Mouse (Mus musculus) embryonic facial prominence, embryonic 10.5 days (tissue): ENCODE results near the gene Aqp5. TPM values are rescaled to one million over a fixed set of nuclear protein-coding genes. Genes with fewer than 3 reads are reported as not detected.

ENCODE experiments used
- DNase-seq: peaks from one replicate; pipeline ENCODE4 v3.0.0-alpha.2; 2017; ENCODE audit warnings: low spot score
- H3K27ac ChIP-seq: fragments of 300-500 bp; sonication (generic); replicated peaks from 2 replicates; pipeline ENCODE4 v1.5.1; 2016; ENCODE audit warnings: mild to moderate bottlenecking
- H3K27me3 ChIP-seq: fragments of 300-500 bp; sonication (generic); replicated peaks from 2 replicates; pipeline ENCODE4 v1.6.1; 2016; ENCODE audit warnings: low read depth, mild to moderate bottlenecking; ENCODE audit not compliant: poor library complexity, severe bottlenecking
- H3K36me3 ChIP-seq: fragments of 300-500 bp; sonication (generic); replicated peaks from 2 replicates; pipeline ENCODE4 v1.6.1; 2016; ENCODE audit warnings: mild to moderate bottlenecking, moderate library complexity
- H3K4me1 ChIP-seq: fragments of 300-500 bp; sonication (generic); 2 replicates; pipeline ENCODE4 v1.6.1; 2016
- H3K4me3 ChIP-seq: fragments of 300-500 bp; sonication (generic); 2 replicates; pipeline ENCODE4 v1.5.1; 2016; ENCODE audit warnings: mild to moderate bottlenecking, moderate library complexity
- H3K9me3 ChIP-seq: fragments of 300-500 bp; sonication (generic); 2 replicates; pipeline ENCODE4 v1.6.1; 2016; ENCODE audit warnings: mild to moderate bottlenecking
- WGBS: fragments of 180-500 bp; shearing (Covaris S2); methylation state at CpG from one replicate; pipeline ENCODE4 v1.1.7; 2016; 5-methylcytosine and 5-hydroxymethylcytosine counted together
- polyA plus RNA-seq: library from polyadenylated mRNA; unstranded; fragments of >200 nt; fragmentation: Nextera tagmentation; extraction: Ambion mirVana; gene quantifications from 2 replicates; pipeline ENCODE4 v1.2.1, GENCODE M21; 2016

Aqp5 gene
- polyA plus RNA-seq, 1 experiment from 2014 or later, result not detected

GRCm38 (mm10) chr15:99583463-99584344, 6.9 kb upstream of the Aqp5 start:
- no peaks in the 10 kb centered on the region for H3K9me3 ChIP-seq
- peak overlapping the region; percentile 52 for H3K4me3 ChIP-seq
- peaks cover 27% of the 10 kb centered on the region for H3K4me1 ChIP-seq
- peaks cover 100% of the 10 kb centered on the region for H3K27me3 ChIP-seq
- WGBS, result 3% methylated on average over 54 of the region's 54 CpGs
- H3K27ac ChIP-seq, result peak overlapping the region; percentile 40; the same call in 1 of the 2 replicates
- peak; percentile 74 for DNase-seq
- no peaks in the 10 kb centered on the region for H3K36me3 ChIP-seq

- peak overlapping the region; percentile 52 for H3K4me3 ChIP-seq
- peak; percentile 66 for DNase-seq
These were observed 6.0 kb upstream of the Aqp5 start for GRCm38 (mm10) chr15:99584407-99585202.

GRCm38 (mm10) chr15:99585741-99586140, 4.8 kb upstream of the Aqp5 start:
- no peaks in the 10 kb centered on the region for H3K9me3 ChIP-seq
- no peak for DNase-seq
- no peak overlapping the region for H3K4me3 ChIP-seq
- no peaks in the 10 kb centered on the region for H3K36me3 ChIP-seq
- peaks cover 100% of the 10 kb centered on the region for H3K27me3 ChIP-seq
- peaks cover 45% of the 10 kb centered on the region for H3K4me1 ChIP-seq
- H3K27ac ChIP-seq, result no peak overlapping the region
- WGBS, result 61% methylated on average over 6 of the region's 6 CpGs

More at GRCm38 (mm10) chr15:99584407-99585202, 6.0 kb upstream of the Aqp5 start:
- Histone ChIP-seq H3K4me1 (peaks cover 35% of the 10 kb centered on the region), H3K27me3 (peaks cover 100% of the 10 kb centered on the region), H3K9me3 (no peaks in the 10 kb centered on the region), H3K27ac (0 out of 2 replicates have a peak overlapping the region, but pooled peaks have one; percentile 19), H3K36me3 (no peaks in the 10 kb centered on the region)
- WGBS, result 1% methylated on average over 24 of the region's 24 CpGs

GRCm38 (mm10) chr15:99586525-99586924, 4.1 kb upstream of the Aqp5 start:
- Histone ChIP-seq H3K27ac (no peak overlapping the region), H3K36me3 (no peaks in the 10 kb centered on the region), H3K9me3 (no peaks in the 10 kb centered on the region), H3K4me1 (peaks cover 48% of the 10 kb centered on the region), H3K27me3 (peaks cover 100% of the 10 kb centered on the region), H3K4me3 (no peak overlapping the region)
- DNase-seq, result no peak
- WGBS, result 88% methylated on average over 3 of the region's 3 CpGs

GRCm38 (mm10) chr15:99589237-99589636, 1.3 kb upstream of the Aqp5 start:
- no peak for DNase-seq
- Histone ChIP-seq H3K27ac (no peak overlapping the region), H3K4me1 (peaks cover 33% of the 10 kb centered on the region), H3K36me3 (no peaks in the 10 kb centered on the region), H3K9me3 (no peaks in the 10 kb centered on the region), H3K27me3 (peaks cover 100% of the 10 kb centered on the region), H3K4me3 (no peak overlapping the region)
- 3% methylated on average over 9 of the region's 9 CpGs for WGBS

GRCm38 (mm10) chr15:99589704-99590103, 878 bp upstream of the Aqp5 start:
- peaks cover 29% of the 10 kb centered on the region for H3K4me1 ChIP-seq
- no peaks in the 10 kb centered on the region for H3K9me3 ChIP-seq
- DNase-seq, result no peak
- no peaks in the 10 kb centered on the region for H3K36me3 ChIP-seq
- WGBS, result 18% methylated on average over 7 of the region's 7 CpGs
- no peak overlapping the region for H3K27ac ChIP-seq
- H3K4me3 ChIP-seq, result no peak overlapping the region
- H3K27me3 ChIP-seq, result peaks cover 100% of the 10 kb centered on the region

GRCm38 (mm10) chr15:99592177-99592576, 1.6 kb downstream of the Aqp5 start:
- 84% methylated on average over 8 of the region's 8 CpGs for WGBS
- no peaks in the 10 kb centered on the region for H3K36me3 ChIP-seq
- H3K27me3 ChIP-seq, result peaks cover 99% of the 10 kb centered on the region
- no peaks in the 10 kb centered on the region for H3K9me3 ChIP-seq
- DNase-seq, result no peak
- no peak overlapping the region for H3K4me3 ChIP-seq
- H3K27ac ChIP-seq, result no peak overlapping the region
- peaks cover 36% of the 10 kb centered on the region for H3K4me1 ChIP-seq

- no peaks in the 10 kb centered on the region for H3K9me3 ChIP-seq
- peaks cover 43% of the 10 kb centered on the region for H3K4me1 ChIP-seq
- no peaks in the 10 kb centered on the region for H3K36me3 ChIP-seq
- H3K4me3 ChIP-seq, result no peak overlapping the region
- H3K27me3 ChIP-seq, result peaks cover 99% of the 10 kb centered on the region
- DNase-seq, result no peak
- 87% methylated on average over 5 of the region's 5 CpGs for WGBS
- no peak overlapping the region for H3K27ac ChIP-seq
These were observed 2.3 kb downstream of the Aqp5 start for GRCm38 (mm10) chr15:99592877-99593276.

- Histone ChIP-seq H3K27me3 (peaks cover 96% of the 10 kb centered on the region), H3K27ac (no peak overlapping the region), H3K36me3 (no peaks in the 10 kb centered on the region), H3K9me3 (no peaks in the 10 kb centered on the region), H3K4me1 (peaks cover 45% of the 10 kb centered on the region), H3K4me3 (no peak overlapping the region)
- no peak for DNase-seq
- 84% methylated on average over 10 of the region's 10 CpGs for WGBS
These were observed 4.4 kb downstream of the Aqp5 start for GRCm38 (mm10) chr15:99594951-99595350.

GRCm38 (mm10) chr15:99596056-99596687, 5.6 kb downstream of the Aqp5 start:
- H3K9me3 ChIP-seq, result no peaks in the 10 kb centered on the region
- DNase-seq, result peak; percentile 91
- peaks cover 48% of the 10 kb centered on the region for H3K4me1 ChIP-seq
- peak overlapping the region; percentile 35; the same call in 1 of the 2 replicates for H3K27ac ChIP-seq
- peaks cover 96% of the 10 kb centered on the region for H3K27me3 ChIP-seq
- 1% methylated on average over 7 of the region's 7 CpGs for WGBS
- no peaks in the 10 kb centered on the region for H3K36me3 ChIP-seq
- no peak overlapping the region for H3K4me3 ChIP-seq

- H3K27me3 ChIP-seq, result peaks cover 96% of the 10 kb centered on the region
- peaks cover 54% of the 10 kb centered on the region for H3K4me1 ChIP-seq
- H3K27ac ChIP-seq, result no peak overlapping the region
- H3K9me3 ChIP-seq, result no peaks in the 10 kb centered on the region
- no peak overlapping the region for H3K4me3 ChIP-seq
- no peak for DNase-seq
- no peaks in the 10 kb centered on the region for H3K36me3 ChIP-seq
- 56% methylated on average over 7 of the region's 7 CpGs for WGBS
These were observed 6.3 kb downstream of the Aqp5 start for GRCm38 (mm10) chr15:99596841-99597240.

- Histone ChIP-seq H3K9me3 (no peaks in the 10 kb centered on the region), H3K27me3 (peaks cover 96% of the 10 kb centered on the region), H3K36me3 (no peaks in the 10 kb centered on the region), H3K4me3 (no peak overlapping the region), H3K4me1 (peaks cover 62% of the 10 kb centered on the region), H3K27ac (no peak overlapping the region)
- no peak for DNase-seq
- WGBS, result 38% methylated on average over 8 of the region's 8 CpGs
These were observed 7.0 kb downstream of the Aqp5 start for GRCm38 (mm10) chr15:99597596-99597995.
